Mouse (Mus musculus): ENCODE measurements around the gene Tigar. TPM values are rescaled to one million over a fixed set of nuclear protein-coding genes. Genes with fewer than 3 reads are reported as not detected.

Tigar gene
- total and polyA plus RNA-seq, 3 experiments, result 3.2 to 5.6 TPM; not detected in 1

- Histone ChIP-seq H3K9me3 (replicated peaks; ENCODE audit: insufficient read depth, low read length) (no peaks in the 10 kb centered on the region), H3K79me2 (ENCODE audit: control insufficient read depth, insufficient read depth, low read length, poor library complexity) (no peaks in the 10 kb centered on the region), H3K4me1 (ENCODE audit: control insufficient read depth in 1 of 2, insufficient read depth in 2 of 2, low read length in 2 of 2) (no peaks in the 10 kb centered on the region), H3K4me3 (ENCODE audit: control insufficient read depth in 1 of 2, insufficient read depth in 1 of 2, low read depth in 2 of 2, low read length in 2 of 2) (no peak overlapping the region), H3K9ac (ENCODE audit: control insufficient read depth, low read depth, low read length, poor library complexity, severe bottlenecking) (no peak overlapping the region), H3K27ac (ENCODE audit: control insufficient read depth, low read depth, low read length) (no peak overlapping the region), H3K36me3 (ENCODE audit: control insufficient read depth in 1 of 2, insufficient read depth in 2 of 2, low read length in 2 of 2) (peaks cover 3 to 26% of the 10 kb centered on the region in 2 experiments; a peak in 3 of 4 replicates), H3K27me3 (ENCODE audit: control insufficient read depth in 1 of 2, insufficient read depth in 2 of 2, low read length in 2 of 2) (no peaks in the 10 kb centered on the region)
- no peak for DNase-seq (ENCODE audit: low read depth, low spot score)
- no peak for TF ChIP-seq USF1 (IDR thresholded peaks at IDR 0.05; ENCODE audit: low read depth, low read length)
- TF ChIP-seq MYC (IDR thresholded peaks at IDR 0.05; ENCODE audit: low read depth, low read length), result no peak
- no peak for TF ChIP-seq KAT2A (conservative IDR thresholded peaks at IDR 0.05; ENCODE audit: low read depth, low read length)
- no peak for TF ChIP-seq TBP (IDR thresholded peaks at IDR 0.05; ENCODE audit: low read depth, low read length)
- TF ChIP-seq TAL1 (IDR thresholded peaks at IDR 0.05; ENCODE audit: low read length), result no peak
- TF ChIP-seq ZKSCAN1 (IDR thresholded peaks at IDR 0.05; ENCODE audit: low read depth, low read length), result no peak
- TF ChIP-seq CHD1 (IDR thresholded peaks at IDR 0.05; ENCODE audit: low read depth, low read length), result no peak
- no peak for TF ChIP-seq RAD21 (IDR thresholded peaks at IDR 0.05; ENCODE audit: low read depth, low read length)
- no peak for TF ChIP-seq HCFC1 (IDR thresholded peaks at IDR 0.05; ENCODE audit: low read depth, low read length)
- TF ChIP-seq POLR2AphosphoS5 (IDR thresholded peaks at IDR 0.05; ENCODE audit: borderline replicate concordance, low read depth, low read length), result no peak
- no peak for TF ChIP-seq ZC3H11A (IDR thresholded peaks at IDR 0.05; ENCODE audit: low read depth, low read length)
Observed at GRCm38 (mm10) chr6:127129659-127130058, 20.3 kb upstream of the Tigar start.

GRCm38 (mm10) chr6:127123506-127123905 is 14.1 kb upstream of the Tigar start:
- DNase-seq (ENCODE audit: low read depth, low spot score), result no peak
- Histone ChIP-seq H3K9ac (ENCODE audit: control insufficient read depth, low read depth, low read length, poor library complexity, severe bottlenecking) (no peak overlapping the region), H3K27ac (ENCODE audit: control insufficient read depth, low read depth, low read length) (no peak overlapping the region), H3K79me2 (ENCODE audit: control insufficient read depth, insufficient read depth, low read length, poor library complexity) (no peaks in the 10 kb centered on the region), H3K4me3 (ENCODE audit: control insufficient read depth in 1 of 2, insufficient read depth in 1 of 2, low read depth in 2 of 2, low read length in 2 of 2) (no peak overlapping the region), H3K36me3 (ENCODE audit: control insufficient read depth in 1 of 2, insufficient read depth in 2 of 2, low read length in 2 of 2) (peaks cover 0 to 6% of the 10 kb centered on the region in 2 experiments; a peak in 2 of 4 replicates), H3K9me3 (replicated peaks; ENCODE audit: insufficient read depth, low read length) (no peaks in the 10 kb centered on the region), H3K4me1 (ENCODE audit: control insufficient read depth in 1 of 2, insufficient read depth in 2 of 2, low read length in 2 of 2) (no peaks in the 10 kb centered on the region), H3K27me3 (ENCODE audit: control insufficient read depth in 1 of 2, insufficient read depth in 2 of 2, low read length in 2 of 2) (no peaks in the 10 kb centered on the region)
- TF ChIP-seq ZKSCAN1 (IDR thresholded peaks at IDR 0.05; ENCODE audit: low read depth, low read length) (no peak), MEF2A (IDR thresholded peaks at IDR 0.05; ENCODE audit: extremely low read depth, insufficient replicate concordance, low read depth, low read length, poor library complexity, severe bottlenecking) (no peak), USF1 (IDR thresholded peaks at IDR 0.05; ENCODE audit: low read depth, low read length) (no peak)

GRCm38 (mm10) chr6:127122996-127123395 is 13.6 kb upstream of the Tigar start:
- H3K36me3 ChIP-seq (ENCODE audit: control insufficient read depth in 1 of 2, insufficient read depth in 2 of 2, low read length in 2 of 2), result peaks cover 0 to 2% of the 10 kb centered on the region in 2 experiments; a peak in 1 of 4 replicates
- H3K9ac ChIP-seq (ENCODE audit: control insufficient read depth, low read depth, low read length, poor library complexity, severe bottlenecking), result no peak overlapping the region
- no peaks in the 10 kb centered on the region for H3K4me1 ChIP-seq (ENCODE audit: control insufficient read depth in 1 of 2, insufficient read depth in 2 of 2, low read length in 2 of 2)
- no peaks in the 10 kb centered on the region for H3K9me3 ChIP-seq (replicated peaks; ENCODE audit: insufficient read depth, low read length)
- no peak for DNase-seq (ENCODE audit: low read depth, low spot score)
- TF ChIP-seq USF2 (IDR thresholded peaks at IDR 0.05; ENCODE audit: borderline replicate concordance in 1 of 2, insufficient read depth in 1 of 2, low read depth in 1 of 2, low read length in 2 of 2) (no peak), NRF1 (IDR thresholded peaks at IDR 0.05; ENCODE audit: insufficient read depth, low read depth, low read length, poor library complexity, severe bottlenecking) (no peak), CTCF (IDR thresholded peaks at IDR 0.05 in 2 of 3, conservative IDR thresholded peaks at IDR 0.05 in 1 of 3; ENCODE audit: control insufficient read depth in 1 of 3, insufficient read depth in 1 of 3, low read depth in 2 of 3, low read length in 3 of 3, poor library complexity in 1 of 3, severe bottlenecking in 1 of 3) (no peak), ELF1 (IDR thresholded peaks at IDR 0.05; ENCODE audit: low read depth, low read length) (no peak), SIN3A (IDR thresholded peaks at IDR 0.05; ENCODE audit: low read length) (no peak), USF1 (IDR thresholded peaks at IDR 0.05; ENCODE audit: low read depth, low read length) (no peak), MAFK (IDR thresholded peaks at IDR 0.05; ENCODE audit: borderline replicate concordance, low read depth, low read length) (no peak)
- no peak overlapping the region for H3K27ac ChIP-seq (ENCODE audit: control insufficient read depth, low read depth, low read length)
- H3K79me2 ChIP-seq (ENCODE audit: control insufficient read depth, insufficient read depth, low read length, poor library complexity), result no peaks in the 10 kb centered on the region
- no peak overlapping the region for H3K4me3 ChIP-seq (ENCODE audit: control insufficient read depth in 1 of 2, insufficient read depth in 1 of 2, low read depth in 2 of 2, low read length in 2 of 2)
- H3K27me3 ChIP-seq (ENCODE audit: control insufficient read depth in 1 of 2, insufficient read depth in 2 of 2, low read length in 2 of 2), result no peaks in the 10 kb centered on the region
